Mouse (Mus musculus) hindbrain, embryonic 12.5 days (tissue): Measurements from ENCODE around the gene Epo. TPM values are rescaled to one million over a fixed set of nuclear protein-coding genes. Genes with fewer than 3 reads are reported as not detected.
A peak's percentile ranks its signal among the peaks of the same experiment; 100 is the strongest.

ENCODE experiments used
- ATAC-seq: fragments of 200-750 bp; cut with Nextera tagmentation; 2 replicates; pipeline ENCODE4 v1.8.0; 2017; ENCODE audit warnings: moderate TSS enrichment; ENCODE audit not compliant: low FRiP score
- H3K27ac ChIP-seq: fragments of 300-500 bp; sonication (generic); 2 replicates; pipeline ENCODE4 v1.5.1; 2016; ENCODE audit warnings: mild to moderate bottlenecking
- H3K27me3 ChIP-seq: fragments of 300-500 bp; sonication (generic); 2 replicates; pipeline ENCODE4 v1.6.1; 2016; ENCODE audit warnings: mild to moderate bottlenecking
- H3K36me3 ChIP-seq: fragments of 300-500 bp; sonication (generic); 2 replicates; pipeline ENCODE4 v1.6.1; 2016; ENCODE audit warnings: mild to moderate bottlenecking
- H3K4me1 ChIP-seq: fragments of 300-500 bp; sonication (generic); 2 replicates; pipeline ENCODE4 v1.6.1; 2016
- H3K4me2 ChIP-seq: fragments of 300-500 bp; sonication (generic); replicated peaks from 2 replicates; pipeline ENCODE4 v1.6.1; 2016; ENCODE audit warnings: mild to moderate bottlenecking
- H3K4me3 ChIP-seq: fragments of 300-500 bp; sonication (generic); 2 replicates; pipeline ENCODE4 v1.5.1; 2016; ENCODE audit warnings: mild to moderate bottlenecking
- H3K9ac ChIP-seq: fragments of 300-500 bp; sonication (generic); 2 replicates; pipeline ENCODE4 v1.6.1; 2016; ENCODE audit warnings: mild to moderate bottlenecking, moderate library complexity
- H3K9me3 ChIP-seq: fragments of 300-500 bp; sonication (generic); replicated peaks from 2 replicates; pipeline ENCODE4 v1.6.1; 2016; ENCODE audit warnings: mild to moderate bottlenecking
- WGBS: fragments of 180-500 bp; shearing (Covaris S2); methylation state at CpG from one replicate; pipeline ENCODE4 v1.1.7; 2016; 5-methylcytosine and 5-hydroxymethylcytosine counted together
- polyA plus RNA-seq: library from polyadenylated mRNA; unstranded; fragments of >200 nt; fragmentation: Nextera tagmentation; extraction: Ambion mirVana; gene quantifications from 2 replicates; pipeline ENCODE4 v1.2.1, GENCODE M21; 2016

Gene Epo
- polyA plus RNA-seq, 1 experiment from 2014 or later: not detected

DNA sequence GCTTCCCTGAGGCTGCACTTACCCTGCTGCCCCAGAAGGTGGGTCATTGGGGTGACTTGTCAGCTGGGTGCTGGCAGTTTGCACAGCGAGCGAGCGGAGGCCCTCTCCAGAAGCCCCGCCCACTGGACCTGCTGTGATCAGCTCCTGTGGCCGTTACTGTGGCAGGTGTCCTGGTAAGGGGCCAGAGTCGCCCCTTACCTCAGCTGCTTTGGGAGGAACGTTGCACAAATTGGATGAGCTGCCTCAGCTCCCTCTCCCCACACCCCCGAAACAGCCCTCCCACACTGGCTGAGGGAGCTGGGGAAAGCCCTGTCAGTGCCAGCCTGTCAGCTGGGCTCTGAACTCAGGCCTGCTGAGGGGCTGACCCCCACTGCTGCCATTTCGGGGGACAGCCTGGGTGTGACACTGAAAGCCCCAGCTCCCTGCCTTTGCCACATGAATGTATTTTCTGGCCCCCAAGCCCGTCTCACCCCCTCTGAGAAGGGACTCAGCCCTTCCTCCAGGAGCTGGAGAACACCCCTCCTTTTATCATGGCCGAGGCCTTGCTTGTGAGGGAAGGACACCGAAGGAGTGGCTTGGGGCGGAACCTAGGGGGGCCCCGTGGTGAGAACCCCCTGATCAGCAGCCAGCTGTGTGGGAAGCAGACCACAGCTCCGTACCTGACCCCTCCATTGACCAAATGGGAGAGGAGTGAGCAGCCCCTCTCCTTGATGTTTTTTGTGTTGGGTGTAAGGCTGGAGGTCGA lies 6.7 kb downstream of the Epo start:
- Histone ChIP-seq H3K9ac (peak overlapping the region; percentile 20; the same call in 1 of the 2 replicates), H3K4me2 (no peak overlapping the region), H3K27ac (peak overlapping the region; percentile 66), H3K27me3 (no peaks in the 10 kb centered on the region), H3K9me3 (no peaks in the 10 kb centered on the region), H3K4me1 (peaks cover 52% of the 10 kb centered on the region), H3K36me3 (peaks cover 82% of the 10 kb centered on the region), H3K4me3 (no peak overlapping the region)
- no peak for ATAC-seq
- 45% methylated on average over 16 of the region's 16 CpGs for WGBS

DNA sequence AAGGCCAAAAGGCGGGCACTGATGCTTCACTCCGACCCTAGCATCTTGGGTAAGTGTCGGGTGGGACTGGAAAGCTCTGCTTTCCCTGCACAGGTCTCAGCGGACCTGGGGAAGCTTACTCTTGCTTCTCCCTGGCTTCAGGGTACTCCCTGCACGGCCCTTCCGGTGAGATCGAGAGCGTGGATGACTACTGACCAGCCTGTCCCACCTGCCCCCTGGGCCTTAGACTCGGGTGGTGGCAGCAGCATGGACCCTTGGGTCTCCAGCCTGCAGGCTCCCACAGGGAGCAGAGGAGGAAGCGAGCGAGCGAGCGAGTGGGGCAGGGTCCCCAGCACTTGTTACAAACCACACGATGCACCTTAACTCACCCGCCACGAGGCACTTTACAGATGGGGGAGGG lies 7.5 kb downstream of the Epo start:
- H3K4me2 ChIP-seq: no peak overlapping the region
- H3K4me1 ChIP-seq: peaks cover 49% of the 10 kb centered on the region
- peak overlapping the region; percentile 42 for H3K27ac ChIP-seq
- H3K9me3 ChIP-seq: no peaks in the 10 kb centered on the region
- no peak for ATAC-seq
- no peak overlapping the region for H3K9ac ChIP-seq
- peaks cover 90% of the 10 kb centered on the region for H3K36me3 ChIP-seq
- H3K27me3 ChIP-seq: no peaks in the 10 kb centered on the region
- WGBS: 82% methylated on average over 16 of the region's 16 CpGs
- H3K4me3 ChIP-seq: no peak overlapping the region

DNA sequence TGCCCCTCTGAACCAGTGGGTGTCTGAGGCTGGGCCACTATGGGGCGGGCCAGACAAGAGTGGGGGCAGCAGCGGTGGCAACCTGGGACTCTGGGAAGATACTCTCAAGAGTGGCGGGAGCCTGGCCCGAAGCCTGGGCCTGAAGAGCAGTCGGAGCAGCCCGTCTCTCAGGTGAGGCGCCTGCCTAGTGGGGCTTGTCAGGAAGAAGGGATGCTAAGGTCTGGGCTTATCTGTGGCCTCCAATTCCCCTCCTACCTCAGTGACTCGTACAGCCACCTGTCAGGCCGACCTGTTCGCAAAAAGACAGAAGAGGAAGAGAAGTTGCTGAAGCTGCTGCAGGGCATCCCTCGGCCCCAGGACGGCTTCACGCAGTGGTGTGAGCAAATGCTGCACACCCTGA lies 8.4 kb downstream of the Epo start:
- Histone ChIP-seq H3K4me3 (no peak overlapping the region), H3K4me1 (peaks cover 41% of the 10 kb centered on the region), H3K9ac (no peak overlapping the region), H3K27me3 (no peaks in the 10 kb centered on the region), H3K9me3 (no peaks in the 10 kb centered on the region), H3K4me2 (no peak overlapping the region), H3K27ac (peak overlapping the region; percentile 40), H3K36me3 (peaks cover 93% of the 10 kb centered on the region)
- 92% methylated on average over 13 of the region's 13 CpGs for WGBS
- ATAC-seq: no peak

DNA sequence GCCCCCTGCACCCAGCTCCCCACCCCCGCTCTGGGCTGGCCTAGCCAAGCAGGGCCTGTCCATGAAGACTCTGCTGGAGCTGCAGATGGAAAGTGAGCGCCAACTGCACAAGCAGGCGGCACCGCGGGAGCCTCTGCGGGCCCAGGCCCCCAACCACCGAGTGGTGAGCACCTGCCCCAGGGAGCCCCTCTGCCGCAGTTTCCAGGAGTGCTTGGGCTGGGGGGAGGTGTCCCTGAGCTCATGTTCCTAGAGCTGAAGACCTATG lies 8.9 kb downstream of the Epo start:
- H3K27me3 ChIP-seq: no peaks in the 10 kb centered on the region
- 82% methylated on average over 8 of the region's 8 CpGs for WGBS

DNA sequence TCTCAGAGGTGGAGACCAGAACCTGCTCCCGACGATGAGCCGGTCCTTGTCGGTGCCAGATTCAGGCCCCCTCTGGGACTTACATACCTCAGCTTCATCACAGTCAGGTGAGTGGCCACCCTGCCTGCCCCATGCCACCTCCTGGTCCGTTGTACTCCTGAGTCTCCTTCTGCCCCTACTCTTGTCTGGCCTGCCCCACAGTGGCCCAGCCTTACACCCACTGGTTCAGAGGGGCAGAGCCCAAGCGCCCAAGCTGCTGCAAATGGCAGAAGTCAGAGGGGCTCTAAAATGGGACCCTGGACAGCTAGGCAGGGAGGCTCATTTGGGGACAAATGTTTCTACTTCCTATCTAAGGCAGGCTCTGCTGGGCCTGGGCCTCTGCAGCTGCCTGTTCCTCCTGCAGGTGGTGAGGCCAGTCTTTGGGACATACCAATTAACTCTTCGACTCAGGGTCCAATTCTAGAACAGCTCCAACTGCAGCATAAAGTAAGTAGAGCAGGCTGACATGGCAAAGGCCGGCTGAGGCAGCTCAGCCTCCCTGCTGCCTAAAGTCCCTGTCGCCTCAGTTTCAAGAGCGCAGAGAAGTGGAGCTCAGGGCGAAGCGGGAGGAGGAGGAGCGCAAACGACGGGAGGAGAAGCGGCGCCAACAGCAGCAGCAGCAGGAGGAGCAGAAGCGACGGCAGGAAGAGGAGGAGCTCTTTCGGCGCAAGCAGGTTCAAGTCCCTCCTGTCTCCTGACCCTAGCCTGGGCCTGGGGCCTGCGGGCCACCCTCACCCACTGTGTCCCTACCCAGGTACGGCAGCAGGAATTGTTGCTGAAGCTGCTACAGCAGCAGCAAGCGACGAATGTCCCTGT lies 9.4 kb downstream of the Epo start:
- peaks cover 93% of the 10 kb centered on the region for H3K36me3 ChIP-seq
- ATAC-seq: no peak
- 86% methylated on average over 25 of the region's 25 CpGs for WGBS
- H3K27me3 ChIP-seq: no peaks in the 10 kb centered on the region
- peak overlapping the region; percentile 40; the same call in 1 of the 2 replicates for H3K27ac ChIP-seq
- H3K4me1 ChIP-seq: peaks cover 30% of the 10 kb centered on the region
- H3K9me3 ChIP-seq: no peaks in the 10 kb centered on the region
- H3K9ac ChIP-seq: no peak overlapping the region
- no peak overlapping the region for H3K4me2 ChIP-seq
- H3K4me3 ChIP-seq: no peak overlapping the region

More for the DNA sequence above, 8.9 kb downstream of the Epo start:
- Histone ChIP-seq H3K4me1 (peaks cover 36% of the 10 kb centered on the region), H3K27ac (peak overlapping the region; percentile 40; the same call in 1 of the 2 replicates), H3K36me3 (peaks cover 93% of the 10 kb centered on the region), H3K4me3 (no peak overlapping the region), H3K9me3 (no peaks in the 10 kb centered on the region), H3K4me2 (no peak overlapping the region), H3K9ac (no peak overlapping the region)
- no peak for ATAC-seq

DNA sequence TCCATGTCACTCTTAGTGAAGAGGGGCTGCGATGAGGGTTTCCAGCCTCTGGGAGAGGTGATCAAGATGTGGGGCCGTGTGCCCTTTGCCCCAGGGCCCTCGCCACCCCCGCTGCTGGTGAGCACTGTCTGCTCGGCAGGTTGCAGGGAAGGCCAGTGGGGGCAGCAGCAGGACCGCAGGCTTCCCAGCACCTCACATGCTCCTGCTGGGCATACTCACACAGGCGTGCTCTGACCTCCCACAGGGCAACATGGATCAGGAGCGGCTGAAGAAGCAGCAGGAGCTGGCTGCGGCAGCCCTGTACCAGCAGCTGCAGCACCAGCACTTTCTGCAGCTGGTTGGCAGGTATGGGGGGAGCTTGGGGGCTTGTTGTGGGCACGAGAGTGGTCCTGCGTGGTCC lies 10.3 kb downstream of the Epo start:
- H3K4me1 ChIP-seq: peaks cover 24% of the 10 kb centered on the region
- H3K4me2 ChIP-seq: no peak overlapping the region
- H3K27ac ChIP-seq: no peak overlapping the region
- no peak for ATAC-seq
- no peak overlapping the region for H3K9ac ChIP-seq
- H3K4me3 ChIP-seq: no peak overlapping the region
- H3K36me3 ChIP-seq: peaks cover 87% of the 10 kb centered on the region
- H3K27me3 ChIP-seq: no peaks in the 10 kb centered on the region
- no peaks in the 10 kb centered on the region for H3K9me3 ChIP-seq
- 61% methylated on average over 11 of the region's 11 CpGs for WGBS

DNA sequence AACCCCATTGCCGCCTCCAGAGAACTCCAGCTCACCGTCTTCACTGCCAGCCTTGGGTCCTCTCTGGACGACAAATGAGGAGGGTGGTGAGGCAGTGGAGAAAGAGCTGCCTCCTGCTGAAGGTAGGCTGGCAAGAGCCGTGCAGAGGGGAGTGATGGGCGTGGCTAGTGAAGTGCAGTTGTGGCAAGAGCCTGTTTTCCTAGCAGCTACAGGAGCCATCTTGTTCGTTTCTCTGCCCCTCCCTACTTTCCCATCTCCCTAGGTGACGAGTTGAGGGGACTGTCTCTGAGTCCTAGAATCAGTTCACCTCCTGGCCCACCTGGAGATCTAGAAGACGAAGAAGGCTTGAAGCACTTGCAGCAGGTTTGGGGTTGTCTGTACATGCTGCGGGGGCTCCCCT lies 11.2 kb downstream of the Epo start:
- no peak for ATAC-seq
- Histone ChIP-seq H3K9me3 (no peaks in the 10 kb centered on the region), H3K4me2 (no peak overlapping the region), H3K4me1 (peaks cover 18% of the 10 kb centered on the region), H3K36me3 (peaks cover 85% of the 10 kb centered on the region), H3K27ac (no peak overlapping the region), H3K27me3 (no peaks in the 10 kb centered on the region), H3K4me3 (no peak overlapping the region), H3K9ac (no peak overlapping the region)
- 82% methylated on average over 9 of the region's 9 CpGs for WGBS

DNA sequence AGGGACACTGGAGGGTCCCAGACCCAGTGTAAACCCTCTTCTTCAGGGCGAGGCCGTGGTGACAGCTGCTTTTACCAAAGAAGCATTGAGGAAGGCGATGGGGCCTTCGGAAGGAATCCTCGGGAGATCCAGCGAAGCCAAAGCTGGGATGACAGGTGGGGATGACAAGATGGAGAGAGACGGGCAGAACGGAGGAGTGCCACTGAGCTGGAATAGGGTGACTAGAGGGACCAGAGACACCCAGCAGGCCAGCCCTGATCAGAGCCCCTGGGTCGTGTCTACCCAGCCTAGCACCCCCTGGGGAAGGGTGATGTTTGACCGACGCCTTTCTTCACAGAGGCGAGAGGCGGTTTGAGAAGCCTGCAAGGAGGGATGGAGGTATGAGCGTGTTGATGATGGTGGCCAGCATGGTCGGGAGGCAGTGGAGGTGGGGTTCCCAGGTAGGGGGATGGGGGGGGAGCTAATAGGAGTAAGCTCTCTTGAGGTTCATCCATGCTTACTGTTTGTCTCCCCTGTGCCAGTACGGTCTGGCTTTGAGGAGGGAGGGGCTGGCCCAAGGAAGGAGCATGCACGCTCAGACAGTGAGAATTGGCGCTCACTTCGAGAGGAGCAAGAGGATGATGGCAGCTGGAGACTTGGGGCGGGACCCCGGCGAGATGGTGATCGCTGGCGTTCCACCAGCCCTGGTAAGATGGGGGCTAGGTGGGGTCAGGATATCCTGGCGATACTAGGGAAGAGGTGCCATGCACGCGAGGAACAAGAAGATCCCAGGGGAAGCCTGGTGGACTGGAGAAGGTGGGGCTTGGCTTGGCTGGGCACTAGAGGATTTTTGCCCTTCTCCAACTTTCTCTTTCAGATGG lies 13.1 kb downstream of the Epo start:
- no peak overlapping the region for H3K27ac ChIP-seq
- no peak overlapping the region for H3K4me3 ChIP-seq
- peaks cover 70% of the 10 kb centered on the region for H3K36me3 ChIP-seq
- no peaks in the 10 kb centered on the region for H3K27me3 ChIP-seq
- WGBS: 93% methylated on average over 27 of the region's 27 CpGs
- no peak overlapping the region for H3K9ac ChIP-seq
- H3K4me1 ChIP-seq: 0 out of 2 replicates have a peak, but pooled peaks cover 12% of the 10 kb centered on the region
- H3K9me3 ChIP-seq: no peaks in the 10 kb centered on the region
- no peak overlapping the region for H3K4me2 ChIP-seq
- ATAC-seq: no peak

DNA sequence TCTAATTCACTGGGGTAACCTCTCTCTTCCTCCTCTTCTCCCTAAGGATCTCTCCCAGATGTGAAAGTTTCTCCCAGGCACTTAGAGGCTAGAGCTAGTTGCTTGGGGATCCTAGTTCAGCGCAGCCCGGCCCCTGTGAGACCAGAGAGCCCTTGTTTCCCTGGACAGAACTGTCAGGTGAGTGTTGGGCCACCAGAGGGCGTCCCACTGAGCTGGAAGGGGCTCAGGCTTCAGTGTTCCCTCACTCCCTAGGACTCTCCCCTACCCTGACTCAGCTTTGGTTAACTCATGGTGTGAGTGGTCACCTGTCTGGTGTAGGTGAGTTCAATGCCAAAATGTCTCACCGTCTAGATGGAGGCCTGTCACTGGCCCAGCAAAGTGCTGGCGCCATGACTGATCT lies 14.6 kb downstream of the Epo start, which contains the start of gene Gigyf1:
Gene Gigyf1, plus strand, starts transcription at position 113 of the 400 bp plus-strand sequence.
- WGBS: 67% methylated on average over 5 of the region's 5 CpGs
- no peak within 1 kb of the TSS for H3K9ac ChIP-seq
- no peaks in the 10 kb centered on the region for H3K27me3 ChIP-seq
- H3K27ac ChIP-seq: no peak within 1 kb of the TSS
- H3K4me2 ChIP-seq: no peak within 1 kb of the TSS
- no peak for ATAC-seq
- no peak within 1 kb of the TSS for H3K4me3 ChIP-seq
- peaks cover 63% of the 10 kb centered on the region for H3K36me3 ChIP-seq
- peaks cover 22% of the 10 kb centered on the region for H3K4me1 ChIP-seq
- no peaks in the 10 kb centered on the region for H3K9me3 ChIP-seq

DNA sequence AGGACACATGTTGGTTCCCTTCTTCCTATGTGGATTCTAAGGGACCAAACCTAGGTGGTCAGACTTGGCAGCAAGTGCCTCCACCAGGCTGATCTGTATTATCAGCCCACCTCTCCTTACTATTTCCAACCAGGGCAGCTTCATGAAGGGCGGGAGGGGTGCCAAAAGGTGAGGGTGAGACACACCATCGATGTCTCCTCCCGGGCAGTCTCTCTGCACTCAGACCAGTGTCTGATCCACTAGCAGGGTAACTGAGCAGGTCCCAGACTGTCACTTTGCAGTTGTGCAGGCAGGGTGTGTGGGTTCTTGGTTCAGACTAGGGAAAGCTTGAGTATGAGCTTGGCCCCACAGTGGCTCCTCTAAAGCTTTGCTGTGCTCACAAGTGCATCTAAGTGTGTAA lies 18.2 kb downstream of the Epo start:
- Histone ChIP-seq H3K27ac (no peak overlapping the region), H3K9ac (no peak overlapping the region), H3K27me3 (no peaks in the 10 kb centered on the region), H3K9me3 (no peaks in the 10 kb centered on the region), H3K4me2 (0 out of 2 replicates have a peak overlapping the region, but pooled peaks have one; percentile 11), H3K4me3 (no peak overlapping the region), H3K36me3 (peaks cover 26% of the 10 kb centered on the region), H3K4me1 (peaks cover 47% of the 10 kb centered on the region)
- WGBS: 94% methylated on average over 3 of the region's 3 CpGs
- no peak for ATAC-seq

DNA sequence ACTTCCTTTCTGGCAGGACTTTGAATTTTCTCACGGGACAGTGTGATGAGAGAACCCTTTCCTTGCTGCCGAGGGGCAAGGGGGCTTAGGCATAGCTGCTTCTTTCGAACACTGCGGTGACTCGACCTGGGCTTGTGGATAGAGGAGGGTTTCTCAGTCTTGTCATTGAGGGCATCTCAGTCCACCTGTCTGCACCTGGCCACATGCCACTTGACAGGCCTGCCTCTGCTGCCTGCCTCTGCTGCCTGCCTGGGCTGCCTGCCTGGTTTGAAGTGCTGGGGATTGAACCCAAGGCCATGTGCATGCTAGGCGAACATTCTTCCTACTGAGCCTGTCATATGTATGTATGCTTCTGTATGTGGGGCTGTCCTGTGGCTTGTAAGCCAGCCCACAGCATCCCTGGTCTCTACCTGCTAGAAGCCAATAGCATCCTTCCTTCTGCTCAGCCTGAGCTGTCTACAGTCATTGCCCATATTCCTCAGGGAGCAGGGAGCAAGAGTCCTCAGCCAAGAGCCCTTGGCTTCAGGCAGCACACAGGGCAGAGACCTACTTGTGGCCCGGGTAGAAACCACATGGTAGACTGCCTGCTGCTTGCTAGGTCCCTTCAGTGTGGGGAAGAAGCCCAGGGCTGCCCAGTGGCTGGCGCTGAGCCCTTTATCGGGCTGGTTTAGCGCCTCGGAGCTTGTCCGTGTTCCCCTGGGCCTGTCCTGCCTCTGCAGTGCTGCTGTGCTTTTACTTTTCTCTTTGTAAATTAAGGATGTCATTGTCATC lies 18.9 kb downstream of the Epo start:
- Histone ChIP-seq H3K9me3 (no peaks in the 10 kb centered on the region), H3K9ac (peak overlapping the region; percentile 24; the same call in 1 of the 2 replicates), H3K27me3 (no peaks in the 10 kb centered on the region), H3K4me2 (peak overlapping the region; percentile 11; the same call in 1 of the 2 replicates), H3K27ac (no peak overlapping the region), H3K4me3 (no peak overlapping the region), H3K4me1 (peaks cover 50% of the 10 kb centered on the region), H3K36me3 (peaks cover 20% of the 10 kb centered on the region)
- WGBS: 89% methylated on average over 12 of the region's 12 CpGs
- ATAC-seq: no peak
